22 mouse cellular contexts compared by ENCODE assay signal in genomic region chr5:65469766-65470165, GRCm38 (mm10). TPM values are rescaled to one million over a fixed set of nuclear protein-coding genes. Genes with fewer than 3 reads are reported as not detected.
DNase-seq lines count a peak whose midpoint lies in the region; ATAC-seq and TF ChIP-seq lines count a peak whose summit lies in the region.
"Had no signal": no experiment of that assay in that cellular context is flagged by ENCODE, and none has a peak within 500 bp of the region (broad histone marks: within the 10 kb centered on the region; RNA-seq: fewer than 3 reads in every experiment).

No protein-coding gene starts in this region.

- WGBS in liver, embryonic 12.5 days (ENCODE audit: insufficient replicate concordance), result 68% methylated on average over 6 of the region's 6 CpGs

- no peak for ATAC-seq in liver, embryonic 12.5 days
- ATAC-seq: intestine, embryonic 15.5 days had no signal

- H3K27ac ChIP-seq in layer of hippocampus, adult 2 months, result peak overlapping the region; percentile 53
- H3K27ac ChIP-seq in liver, embryonic 12.5 days, result no peak overlapping the region
- H3K27ac ChIP-seq: embryonic facial prominence, embryonic 15.5 days; heart, embryonic 15.5 days; intestine, embryonic 15.5 days; liver, embryonic 13.5 days; midbrain, embryonic 12.5 days had no signal

- no peak overlapping the region for H3K9ac ChIP-seq in liver, embryonic 12.5 days
- H3K9ac ChIP-seq: embryonic facial prominence, embryonic 15.5 days; heart, embryonic 15.5 days; intestine, embryonic 15.5 days; liver, embryonic 13.5 days; midbrain, embryonic 12.5 days had no signal

- peaks cover 20% of the 10 kb centered on the region for H3K36me3 ChIP-seq in liver, embryonic 12.5 days

- no peaks in the 10 kb centered on the region for H3K27me3 ChIP-seq in liver, embryonic 12.5 days (replicated peaks)
- H3K27me3 ChIP-seq: embryonic facial prominence, embryonic 15.5 days; heart, embryonic 15.5 days; intestine, embryonic 15.5 days; liver, embryonic 13.5 days; midbrain, embryonic 12.5 days had no signal

- 0 out of 2 replicates have a peak, but pooled peaks cover 1% of the 10 kb centered on the region for H3K4me1 ChIP-seq in liver, embryonic 12.5 days
- H3K4me1 ChIP-seq: embryonic facial prominence, embryonic 15.5 days; intestine, embryonic 15.5 days; liver, embryonic 13.5 days; midbrain, embryonic 12.5 days had no signal

- peak; percentile 57 for DNase-seq in adrenal gland, adult 2 months
- DNase-seq in adrenal gland, postnatal 4 days (ENCODE audit: low spot score in 2 of 2), result no peak
- peak in 1 of 2 experiments; percentile 41 for DNase-seq in layer of hippocampus, adult 2 months (ENCODE audit: low spot score in 2 of 2)
- no peak for DNase-seq in layer of hippocampus, adult 11-12 months (ENCODE audit: low spot score)
- peak; percentile 25 for DNase-seq in urinary bladder, postnatal 14 days (ENCODE audit: low spot score)
- no peak for DNase-seq in urinary bladder, adult 18-20 months (ENCODE audit: low spot score in 2 of 2)
- DNase-seq in kidney, adult 8-10 months, result no peak
- DNase-seq: kidney, postnatal 14 days; liver, embryonic 13.5 days; lung, postnatal 14 days; right cerebral cortex, postnatal 4 days; thymus, postnatal 14 days had no signal

- no peaks in the 10 kb centered on the region for H3K9me3 ChIP-seq in liver, embryonic 12.5 days (replicated peaks)
- H3K9me3 ChIP-seq: embryonic facial prominence, embryonic 15.5 days; heart, embryonic 15.5 days; intestine, embryonic 15.5 days; liver, embryonic 13.5 days; midbrain, embryonic 12.5 days had no signal

- no peak overlapping the region for H3K4me3 ChIP-seq in layer of hippocampus, adult 2 months
- H3K4me3 ChIP-seq in liver, embryonic 12.5 days, result no peak overlapping the region
- H3K4me3 ChIP-seq: embryonic facial prominence, embryonic 15.5 days; heart, embryonic 15.5 days; intestine, embryonic 15.5 days; liver, embryonic 13.5 days; midbrain, embryonic 12.5 days; myocyte had no signal

- no peak for TF ChIP-seq CTCF in layer of hippocampus, adult 2 months (conservative IDR thresholded peaks at IDR 0.05)

- H3K4me2 ChIP-seq in liver, embryonic 12.5 days, result no peak overlapping the region
- H3K4me2 ChIP-seq: embryonic facial prominence, embryonic 15.5 days; heart, embryonic 15.5 days; intestine, embryonic 15.5 days; liver, embryonic 13.5 days; midbrain, embryonic 12.5 days had no signal

RNA-seq across cellular contexts. Expression of gene Gm43552, which starts 22.9 kb away (rescaled TPM):
- 1 to 10 TPM in 1 of 2 experiments, not detected in 1; 1.2 TPM for total RNA-seq in adrenal gland, adult 2 months (2021)
- 8.3 TPM in 1 of 2 replicates, not detected in the other for polyA plus RNA-seq in adrenal gland, adult 2 months (2012; rRNA removed)
- not detected for total RNA-seq in adrenal gland, postnatal 4 days (2021)
- 1 to 10 TPM; 4.4 to 5.7 TPM for total RNA-seq in layer of hippocampus, adult 2 months (2021)
- not detected in 2 replicates for polyA plus RNA-seq in liver, embryonic 12.5 days (2016; fragmentation: Nextera tagmentation; extraction: Ambion mirVana)
- total RNA-seq: granulocyte monocyte progenitor cell, adult 5-6 weeks had no signal
- polyA plus RNA-seq: brain, embryonic 14.5 days; cortical plate, adult 2 months; hindbrain, embryonic 11.5 days; intestine, embryonic 15.5 days; midbrain, embryonic 12.5 days; myocyte had no signal

RNA-seq across cellular contexts. Expression of gene Ugdh, which starts 34.0 kb away (rescaled TPM):
- 10 to 100 TPM; 71.8 to 82.5 TPM for total RNA-seq in adrenal gland, adult 2 months (2021)
- polyA plus RNA-seq in adrenal gland, adult 2 months (2012; rRNA removed), result 5.7 and 5.9 TPM in 2 replicates
- 10 to 100 TPM; 70.8 to 71.5 TPM for total RNA-seq in adrenal gland, postnatal 4 days (2021)
- 10 to 100 TPM; 31.8 to 32.7 TPM for total RNA-seq in layer of hippocampus, adult 2 months (2021)
- 24.1 and 26.3 TPM in 2 replicates for polyA plus RNA-seq in liver, embryonic 12.5 days (2016; fragmentation: Nextera tagmentation; extraction: Ambion mirVana)

Comparison
In these comparisons a context has a peak if more than half of its experiments do, and no peak if none do; other contexts are left out.
1. DNase-seq: peak in adrenal gland, adult 2 months (single experiment) and urinary bladder, postnatal 14 days (single experiment); none in adrenal gland, postnatal 4 days (0 of 2), layer of hippocampus, adult 11-12 months (single experiment), urinary bladder, adult 18-20 months (0 of 2) and kidney, adult 8-10 months (0 of 2).